Mouse (Mus musculus): ENCODE measurements around the gene Abcf3. TPM values are rescaled to one million over a fixed set of nuclear protein-coding genes. Genes with fewer than 3 reads are reported as not detected.
A peak's percentile ranks its signal among the peaks of the same experiment; 100 is the strongest.

Abcf3 gene
- total and polyA plus RNA-seq, 3 experiments, result 36.0 to 74.4 (median 72.9) TPM

GRCm38 (mm10) chr16:20536081-20536665 lies 12.2 kb upstream of the Abcf3 start:
- peak overlapping the region; percentile 96 for H3K27ac ChIP-seq
- no peaks in the 10 kb centered on the region for H3K27me3 ChIP-seq (ENCODE audit: control insufficient read depth, insufficient read depth, low read length)
- WGBS, result 20% methylated on average over 9 of the region's 9 CpGs
- H3K36me3 ChIP-seq (ENCODE audit: control insufficient read depth, insufficient read depth, low read length), result peaks cover 10% of the 10 kb centered on the region
- DNase-seq, result no peak
- intact Hi-C loops (cut with DNase I), result loop anchor here (5.0 kb wide), 2 partner anchors 109 to 136 kb away; partner anchors contain the start of gene Abcc5
- H3K4me1 ChIP-seq (ENCODE audit: control insufficient read depth, insufficient read depth, low read length), result peaks cover 7% of the 10 kb centered on the region
- H3K9ac ChIP-seq (ENCODE audit: low read depth, low read length), result peak overlapping the region; percentile 84
- no peak for TF ChIP-seq CTCF (IDR thresholded peaks at IDR 0.05)
- TF ChIP-seq EP300 (IDR thresholded peaks at IDR 0.05; ENCODE audit: insufficient read depth, low read depth, low read length), result no peak
- H3K79me2 ChIP-seq (replicated peaks; ENCODE audit: control insufficient read depth, insufficient read depth, low read length), result peaks cover 7% of the 10 kb centered on the region
- peak overlapping the region; percentile 98 for H3K4me3 ChIP-seq

GRCm38 (mm10) chr16:20537071-20537471 lies 11.3 kb upstream of the Abcf3 start:
- WGBS, result 12% methylated on average over 5 of the region's 5 CpGs
- Histone ChIP-seq H3K4me3 (peak overlapping the region; percentile 98), H3K27me3 (ENCODE audit: control insufficient read depth, insufficient read depth, low read length) (no peaks in the 10 kb centered on the region), H3K9ac (ENCODE audit: low read depth, low read length) (peak overlapping the region; percentile 67), H3K79me2 (replicated peaks; ENCODE audit: control insufficient read depth, insufficient read depth, low read length) (peaks cover 7% of the 10 kb centered on the region), H3K36me3 (ENCODE audit: control insufficient read depth, insufficient read depth, low read length) (peaks cover 10% of the 10 kb centered on the region), H3K4me1 (ENCODE audit: control insufficient read depth, insufficient read depth, low read length) (peaks cover 7% of the 10 kb centered on the region), H3K27ac (no peak overlapping the region)
- intact Hi-C loops (cut with DNase I), result loop anchor here (5.0 kb wide), 2 partner anchors 110 to 135 kb away; partner anchors contain the start of gene Abcc5
- no peak for DNase-seq
- no peak for TF ChIP-seq EP300 (IDR thresholded peaks at IDR 0.05; ENCODE audit: insufficient read depth, low read depth, low read length)
- TF ChIP-seq CTCF (IDR thresholded peaks at IDR 0.05), result no peak
- no peak for TF ChIP-seq POLR2A (IDR thresholded peaks at IDR 0.05; ENCODE audit: insufficient read depth, low read depth, low read length)

- Histone ChIP-seq H3K4me1 (ENCODE audit: control insufficient read depth, insufficient read depth, low read length) (peaks cover 7% of the 10 kb centered on the region), H3K27ac (no peak overlapping the region), H3K4me3 (peak overlapping the region; percentile 98; the same call in 1 of the 2 replicates), H3K36me3 (ENCODE audit: control insufficient read depth, insufficient read depth, low read length) (peaks cover 10% of the 10 kb centered on the region), H3K27me3 (ENCODE audit: control insufficient read depth, insufficient read depth, low read length) (no peaks in the 10 kb centered on the region), H3K79me2 (replicated peaks; ENCODE audit: control insufficient read depth, insufficient read depth, low read length) (peaks cover 7% of the 10 kb centered on the region), H3K9ac (ENCODE audit: low read depth, low read length) (peak overlapping the region; percentile 13)
- no peak for DNase-seq
- TF ChIP-seq POLR2A (IDR thresholded peaks at IDR 0.05; ENCODE audit: insufficient read depth, low read depth, low read length), result no peak
- TF ChIP-seq EP300 (IDR thresholded peaks at IDR 0.05; ENCODE audit: insufficient read depth, low read depth, low read length), result no peak
- intact Hi-C loops (cut with DNase I), result loop anchor here (5.0 kb wide), 2 partner anchors 110 to 135 kb away; partner anchors contain the start of gene Abcc5
- 18% methylated on average over 6 of the region's 6 CpGs for WGBS
Observed at GRCm38 (mm10) chr16:20537601-20538320, 10.6 kb upstream of the Abcf3 start.

GRCm38 (mm10) chr16:20539649-20540048 lies 8.7 kb upstream of the Abcf3 start:
- Histone ChIP-seq H3K9ac (ENCODE audit: low read depth, low read length) (no peak overlapping the region), H3K27me3 (ENCODE audit: control insufficient read depth, insufficient read depth, low read length) (no peaks in the 10 kb centered on the region), H3K4me3 (no peak overlapping the region), H3K4me1 (ENCODE audit: control insufficient read depth, insufficient read depth, low read length) (peaks cover 7% of the 10 kb centered on the region), H3K36me3 (ENCODE audit: control insufficient read depth, insufficient read depth, low read length) (peaks cover 10% of the 10 kb centered on the region), H3K79me2 (replicated peaks; ENCODE audit: control insufficient read depth, insufficient read depth, low read length) (peaks cover 7% of the 10 kb centered on the region), H3K27ac (no peak overlapping the region)
- no peak for TF ChIP-seq EP300 (IDR thresholded peaks at IDR 0.05; ENCODE audit: insufficient read depth, low read depth, low read length)
- TF ChIP-seq POLR2A (IDR thresholded peaks at IDR 0.05; ENCODE audit: insufficient read depth, low read depth, low read length), result no peak
- TF ChIP-seq CTCF (IDR thresholded peaks at IDR 0.05), result no peak
- 61% methylated on average over 3 of the region's 3 CpGs for WGBS
- no peak for DNase-seq
- intact Hi-C loops (cut with DNase I), result loop anchor here (5.0 kb wide), 2 partner anchors 112 to 133 kb away; partner anchors contain the start of gene Abcc5

- DNase-seq, result no peak
- 57% methylated on average over 4 of the region's 4 CpGs for WGBS
- TF ChIP-seq EP300 (IDR thresholded peaks at IDR 0.05; ENCODE audit: insufficient read depth, low read depth, low read length) (no peak), CTCF (IDR thresholded peaks at IDR 0.05) (no peak), POLR2A (IDR thresholded peaks at IDR 0.05; ENCODE audit: insufficient read depth, low read depth, low read length) (no peak)
- H3K9ac ChIP-seq (ENCODE audit: low read depth, low read length), result no peak overlapping the region
- no peaks in the 10 kb centered on the region for H3K27me3 ChIP-seq (ENCODE audit: control insufficient read depth, insufficient read depth, low read length)
- H3K4me1 ChIP-seq (ENCODE audit: control insufficient read depth, insufficient read depth, low read length), result peaks cover 7% of the 10 kb centered on the region
- intact Hi-C loops (cut with DNase I), result no loop called here
- no peak overlapping the region for H3K27ac ChIP-seq
- H3K79me2 ChIP-seq (replicated peaks; ENCODE audit: control insufficient read depth, insufficient read depth, low read length), result peaks cover 7% of the 10 kb centered on the region
- H3K36me3 ChIP-seq (ENCODE audit: control insufficient read depth, insufficient read depth, low read length), result peaks cover 10% of the 10 kb centered on the region
- no peak overlapping the region for H3K4me3 ChIP-seq
Observed at GRCm38 (mm10) chr16:20540438-20540837, 7.9 kb upstream of the Abcf3 start.

- DNase-seq, result no peak
- WGBS, result 88% methylated on average over 10 of the region's 10 CpGs
- H3K36me3 ChIP-seq (ENCODE audit: control insufficient read depth, insufficient read depth, low read length), result peaks cover 3% of the 10 kb centered on the region
Observed at GRCm38 (mm10) chr16:20545696-20546095, 2.7 kb upstream of the Abcf3 start.

More at GRCm38 (mm10) chr16:20545696-20546095, 2.7 kb upstream of the Abcf3 start:
- H3K9ac ChIP-seq (ENCODE audit: low read depth, low read length), result no peak overlapping the region
- no peak overlapping the region for H3K27ac ChIP-seq
- intact Hi-C loops (cut with DNase I), result loop anchor here (5.0 kb wide), 1 partner anchor 172 kb away; the partner anchor contains the start of genes Clcn2 and Polr2h
- H3K4me3 ChIP-seq, result no peak overlapping the region
- peaks cover 6% of the 10 kb centered on the region for H3K4me1 ChIP-seq (ENCODE audit: control insufficient read depth, insufficient read depth, low read length)
- no peak for TF ChIP-seq EP300 (IDR thresholded peaks at IDR 0.05; ENCODE audit: insufficient read depth, low read depth, low read length)
- TF ChIP-seq CTCF (IDR thresholded peaks at IDR 0.05), result no peak
- no peak for TF ChIP-seq POLR2A (IDR thresholded peaks at IDR 0.05; ENCODE audit: insufficient read depth, low read depth, low read length)
- peaks cover 1% of the 10 kb centered on the region; the same call in 1 of the 2 replicates for H3K79me2 ChIP-seq (replicated peaks; ENCODE audit: control insufficient read depth, insufficient read depth, low read length)
- H3K27me3 ChIP-seq (ENCODE audit: control insufficient read depth, insufficient read depth, low read length), result no peaks in the 10 kb centered on the region

All from heart, adult 2 months (tissue).